Mouse (Mus musculus): ENCODE data around the gene Itih5.

DNA sequence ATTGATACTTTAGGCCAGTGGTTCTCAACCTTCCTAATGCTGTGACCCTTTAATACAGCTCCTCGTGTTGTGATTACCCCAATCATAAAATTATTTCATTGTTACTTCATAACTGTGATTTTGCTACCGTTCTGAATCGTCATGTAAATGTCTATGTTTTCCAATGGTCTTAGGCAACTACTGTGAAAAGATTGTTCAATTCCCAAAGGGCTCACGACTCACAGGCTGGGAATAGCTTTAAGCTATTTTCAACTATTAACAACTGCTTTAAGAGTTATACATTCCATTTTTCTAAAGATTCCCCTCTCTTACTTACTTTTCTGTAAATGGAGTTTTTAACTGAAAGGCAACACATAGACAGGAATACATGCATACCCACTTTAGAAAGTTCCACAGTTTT lies 8.6 kb downstream of the Itih5 start:
- TF ChIP-seq EP300 (IDR thresholded peaks at IDR 0.05) (no peak), CTCF (IDR thresholded peaks at IDR 0.05) (no peak)
